Mouse (Mus musculus) intestine, embryonic 15.5 days (tissue): ENCODE measurements around the gene Gm13103. TPM values are rescaled to one million over a fixed set of nuclear protein-coding genes. Genes with fewer than 3 reads are reported as not detected.
"Not testable (repeated sequence)": the region's sequence is repeated elsewhere in the genome, so short reads cannot be mapped to it uniquely, and the experiment has no call there.

ENCODE experiments used
- ATAC-seq: fragments of 200-750 bp; cut with Nextera tagmentation; 2 replicates; pipeline ENCODE4 v1.8.0; 2017; ENCODE audit warnings: moderate TSS enrichment, moderate library complexity
- H3K27ac ChIP-seq: fragments of 300-500 bp; sonication (generic); 2 replicates; pipeline ENCODE4 v1.5.1; 2015; ENCODE audit warnings: mild to moderate bottlenecking, inconsistent platforms
- H3K27me3 ChIP-seq: fragments of 300-500 bp; sonication (generic); replicated peaks from 2 replicates; pipeline ENCODE4 v1.6.1; 2015; ENCODE audit warnings: inconsistent platforms
- H3K36me3 ChIP-seq: fragments of 300-500 bp; sonication (generic); 2 replicates; pipeline ENCODE4 v1.6.1; 2015; ENCODE audit warnings: inconsistent platforms
- H3K4me1 ChIP-seq: fragments of 300-500 bp; sonication (generic); replicated peaks from 2 replicates; pipeline ENCODE4 v1.6.1; 2015; ENCODE audit warnings: inconsistent platforms
- H3K4me2 ChIP-seq: fragments of 300-500 bp; sonication (generic); replicated peaks from 2 replicates; pipeline ENCODE4 v1.6.1; 2015; ENCODE audit warnings: mild to moderate bottlenecking, inconsistent platforms
- H3K4me3 ChIP-seq: fragments of 300-500 bp; sonication (generic); replicated peaks from 2 replicates; pipeline ENCODE4 v1.5.1; 2015; ENCODE audit warnings: inconsistent platforms
- H3K9ac ChIP-seq: fragments of 300-500 bp; sonication (generic); 2 replicates; pipeline ENCODE4 v1.6.1; 2015; ENCODE audit warnings: inconsistent platforms
- H3K9me3 ChIP-seq: fragments of 300-500 bp; sonication (generic); 2 replicates; pipeline ENCODE4 v1.6.1; 2016; ENCODE audit warnings: inconsistent platforms
- WGBS: fragments of 180-500 bp; shearing (Covaris S2); methylation state at CpG from one replicate; pipeline ENCODE4 v1.1.7; 2015; 5-methylcytosine and 5-hydroxymethylcytosine counted together
- polyA plus RNA-seq: library from polyadenylated mRNA; unstranded; fragments of >200 nt; fragmentation: Nextera tagmentation; extraction: Ambion mirVana; gene quantifications from 2 replicates; pipeline ENCODE4 v1.2.1, GENCODE M21; 2015

Gene Gm13103
- polyA plus RNA-seq = not detected in 2 replicates

GRCm38 (mm10) chr4:143846197-143846596, at the start of gene Gm13103:
Gene Gm13103 (plus strand): TSS chr4:143846497.
- not testable (repeated sequence) for H3K27me3 ChIP-seq, H3K9ac ChIP-seq, H3K27ac ChIP-seq, H3K4me1 ChIP-seq, H3K4me2 ChIP-seq, H3K9me3 ChIP-seq, H3K36me3 ChIP-seq, H3K4me3 ChIP-seq, ATAC-seq

DNA sequence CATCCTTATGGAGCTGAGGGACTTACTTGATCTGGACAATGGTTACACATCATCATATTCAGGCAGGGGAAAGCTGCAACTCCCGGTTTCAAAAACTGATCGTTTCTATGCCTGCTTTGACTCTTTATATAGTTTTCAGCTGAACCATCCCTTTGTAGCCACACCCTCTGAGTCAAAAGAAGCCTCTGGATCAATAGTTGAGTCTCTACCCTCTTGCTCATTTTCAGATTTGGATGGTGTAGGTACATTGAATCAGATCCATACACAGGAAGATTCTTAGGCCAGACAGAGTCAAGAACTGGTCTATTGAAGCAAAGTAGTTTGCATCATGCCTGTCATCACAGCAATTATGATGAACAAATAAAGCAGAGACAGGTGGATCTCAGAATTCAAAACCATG, 30.3 kb upstream of the Gm13103 start, which contains the start of gene Gm13084:
Gene Gm13084, minus strand, starts transcription at position 101 of the 400 bp plus-strand sequence.
- no peak within 1 kb of the TSS for H3K4me2 ChIP-seq
- H3K27ac ChIP-seq = no peak within 1 kb of the TSS
- ATAC-seq = no peak
- no peak within 1 kb of the TSS for H3K4me3 ChIP-seq
- 81% methylated on average over 2 of the region's 2 CpGs for WGBS
- H3K36me3 ChIP-seq = no peaks in the 10 kb centered on the region
- no peaks in the 10 kb centered on the region for H3K9me3 ChIP-seq
- no peaks in the 10 kb centered on the region for H3K4me1 ChIP-seq
- no peaks in the 10 kb centered on the region for H3K27me3 ChIP-seq
- H3K9ac ChIP-seq = no peak within 1 kb of the TSS

GRCm38 (mm10) chr4:143882371-143882770, 36.1 kb downstream of the Gm13103 start:
- not testable (repeated sequence) for H3K4me2 ChIP-seq, H3K9me3 ChIP-seq, H3K27me3 ChIP-seq, H3K36me3 ChIP-seq, H3K4me3 ChIP-seq, H3K9ac ChIP-seq, H3K4me1 ChIP-seq, H3K27ac ChIP-seq, ATAC-seq
- WGBS = 68% methylated on average over 1 of the region's 1 CpGs

GRCm38 (mm10) chr4:143894406-143894805, 48.1 kb downstream of the Gm13103 start:
- 75% methylated on average over 3 of the region's 3 CpGs for WGBS
- not testable (repeated sequence) for H3K4me3 ChIP-seq, H3K4me2 ChIP-seq

GRCm38 (mm10) chr4:143900280-143900679, 54.0 kb downstream of the Gm13103 start, which contains the start of gene Pramef6:
Gene Pramef6 (minus strand): TSS chr4:143900380.
- 87% methylated on average over 1 of the region's 1 CpGs for WGBS

More at GRCm38 (mm10) chr4:143894406-143894805, 48.1 kb downstream of the Gm13103 start:
- H3K36me3 ChIP-seq, H3K27me3 ChIP-seq, H3K27ac ChIP-seq, ATAC-seq, H3K4me1 ChIP-seq, H3K9ac ChIP-seq, H3K9me3 ChIP-seq: not testable (repeated sequence)

More at GRCm38 (mm10) chr4:143900280-143900679, 54.0 kb downstream of the Gm13103 start, which contains the start of gene Pramef6:
- not testable (repeated sequence) for H3K9me3 ChIP-seq, H3K4me3 ChIP-seq, ATAC-seq, H3K36me3 ChIP-seq, H3K9ac ChIP-seq, H3K4me1 ChIP-seq, H3K27me3 ChIP-seq, H3K4me2 ChIP-seq, H3K27ac ChIP-seq

Other genes starting within 250 kb of the Gm13103 start
- not detected in 2 replicates for gene Gm13083, start 231.5 kb upstream of the Gm13103 start, polyA plus RNA-seq
- gene Gm13088, start 189.3 kb upstream of the Gm13103 start, polyA plus RNA-seq = not detected in 2 replicates
- not detected in 2 replicates for gene Gm13089, start 143.8 kb upstream of the Gm13103 start, polyA plus RNA-seq
- not detected in 2 replicates for gene Gm13078, start 127.0 kb upstream of the Gm13103 start, polyA plus RNA-seq
- not detected in 2 replicates for gene Gm13023, start 57.1 kb upstream of the Gm13103 start, polyA plus RNA-seq
- not detected in 2 replicates for gene Gm13084, start 30.4 kb upstream of the Gm13103 start, polyA plus RNA-seq
- not detected in 2 replicates for gene Pramef6, start 53.9 kb downstream of the Gm13103 start, polyA plus RNA-seq
- not detected in 2 replicates for gene Pramef25, start 104.5 kb downstream of the Gm13103 start, polyA plus RNA-seq
- not detected in 2 replicates for gene Gm13101, start 120.5 kb downstream of the Gm13103 start, polyA plus RNA-seq
- gene Pramef17, start 147.9 kb downstream of the Gm13103 start, polyA plus RNA-seq = not detected in 2 replicates
- gene Pramel4, start 212.6 kb downstream of the Gm13103 start, polyA plus RNA-seq = not detected in 2 replicates